Mouse (Mus musculus) duodenum, adult 2 months (tissue): ENCODE results near the gene Gpbar1. TPM values are rescaled to one million over a fixed set of nuclear protein-coding genes. Genes with fewer than 3 reads are reported as not detected.

Experiments used
- polyA plus RNA-seq: library from polyadenylated mRNA; depleted of rRNA; stranded (reverse); fragments of >200 nt; gene quantifications from 2 replicates; pipeline ENCODE4 v1.2.3, GENCODE M21; 2012; ENCODE audit warnings: low replicate concordance; rRNA removed

Gene Gpbar1
- 4.0 and 6.1 TPM in 2 replicates for polyA plus RNA-seq

DNA sequence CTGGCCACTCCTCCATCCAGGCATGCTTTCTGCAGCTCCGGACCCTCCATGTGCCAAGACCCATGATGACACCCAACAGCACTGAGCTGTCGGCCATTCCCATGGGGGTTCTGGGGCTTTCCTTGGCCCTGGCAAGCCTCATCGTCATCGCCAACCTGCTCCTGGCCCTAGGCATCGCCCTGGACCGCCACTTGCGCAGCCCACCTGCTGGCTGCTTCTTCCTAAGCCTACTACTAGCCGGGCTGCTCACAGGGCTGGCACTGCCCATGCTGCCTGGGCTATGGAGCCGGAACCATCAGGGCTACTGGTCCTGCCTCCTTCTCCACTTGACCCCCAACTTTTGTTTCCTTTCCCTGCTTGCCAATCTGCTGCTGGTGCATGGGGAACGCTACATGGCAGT lies at the start of gene Gpbar1:
Gpbar1 (plus strand) TSS at position 13 of the 400 bp plus-strand sequence.

DNA sequence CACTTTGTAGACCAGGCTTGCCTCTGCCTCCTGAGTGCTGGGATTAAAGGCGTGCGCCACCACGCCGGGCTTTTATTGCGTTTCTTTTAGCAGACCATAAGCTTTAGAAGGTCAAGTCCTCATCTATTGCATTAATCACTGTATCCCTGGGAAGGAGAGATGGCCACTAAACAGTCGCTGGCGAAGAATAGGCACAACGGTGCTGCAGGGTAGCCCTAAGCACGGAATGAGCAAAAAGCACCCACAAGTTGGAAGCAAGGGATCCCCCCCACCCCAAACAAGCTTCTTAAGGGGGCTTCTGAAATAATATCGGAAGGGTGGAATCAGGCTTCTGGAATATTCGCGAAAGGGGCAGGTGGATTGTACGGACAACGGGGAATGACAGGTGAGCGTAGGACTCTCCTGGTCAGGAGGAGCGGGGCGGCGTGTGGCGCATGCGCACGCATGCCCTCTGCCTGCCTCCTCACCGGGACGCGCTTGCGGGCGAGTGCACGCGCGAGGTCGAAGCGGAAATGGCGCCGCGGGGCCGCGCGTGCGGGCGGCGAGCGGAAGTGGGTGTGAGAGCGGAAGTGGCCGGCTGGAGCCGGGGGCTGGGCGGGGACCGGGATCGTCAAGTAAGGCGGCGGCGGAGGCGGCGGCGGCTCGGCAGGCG lies 42.3 kb upstream of the Gpbar1 start, which contains the start of gene Arpc2:
Arpc2 (plus strand) TSS at position 147 of the 652 bp plus-strand sequence.

DNA sequence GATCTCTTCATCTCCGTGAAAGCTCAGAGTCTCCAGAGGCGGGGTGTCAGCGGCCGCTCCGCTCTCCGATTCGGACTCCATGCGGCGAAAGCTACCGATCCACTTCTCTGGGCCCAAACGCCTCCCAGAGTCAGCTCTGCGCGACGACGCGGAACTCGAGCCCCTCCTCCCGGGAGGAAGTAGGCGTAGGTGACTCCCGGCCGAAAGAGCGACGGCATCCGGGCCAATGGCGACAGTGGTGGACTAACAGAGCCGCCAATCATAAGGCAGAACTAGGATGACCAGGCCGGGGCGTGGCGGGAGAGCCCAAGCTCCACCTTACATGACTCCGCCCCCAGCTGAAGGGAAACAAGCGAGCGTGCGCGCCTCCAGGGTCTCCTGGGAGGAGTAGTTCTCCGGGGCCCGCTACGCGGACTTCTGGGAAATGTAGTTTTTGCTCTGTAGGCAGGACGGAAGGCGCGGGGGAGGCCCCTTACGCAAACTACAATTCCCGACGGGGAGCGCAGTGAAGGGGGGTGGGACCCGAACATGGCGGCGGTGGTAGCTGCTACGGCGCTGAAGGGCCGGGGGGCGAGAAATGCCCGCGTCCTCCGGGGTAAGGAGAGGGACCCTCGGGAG lies 6.3 kb downstream of the Gpbar1 start, which contains the start of the genes Aamp and Pnkd:
Aamp (minus strand) TSS at position 196 of the 618 bp plus-strand sequence.
Pnkd (plus strand) TSS at position 388 of the 618 bp plus-strand sequence.

DNA sequence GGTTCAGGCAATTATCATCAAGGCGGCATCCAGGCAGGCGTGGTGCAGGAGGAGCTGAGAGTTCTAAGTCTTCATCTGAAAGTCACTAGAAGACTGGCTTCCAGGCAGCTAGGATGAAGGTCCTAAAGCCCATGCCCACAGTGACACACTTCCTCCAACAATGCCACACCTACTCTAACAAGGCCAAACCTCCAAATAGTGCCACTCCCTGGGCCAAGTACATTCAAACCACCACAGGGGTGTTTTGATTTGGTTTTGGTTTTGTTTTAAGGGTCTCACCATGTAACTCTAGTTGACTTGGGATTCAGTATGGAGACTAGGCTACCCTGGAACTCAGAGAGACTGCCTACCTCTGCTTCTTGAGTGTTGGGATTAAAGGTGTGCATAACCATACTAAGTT lies 27.2 kb downstream of the Gpbar1 start, which contains the start of gene Tmbim1:
Tmbim1 (minus strand) TSS at position 101 of the 400 bp plus-strand sequence.

Other genes starting within 250 kb of the Gpbar1 start
- gene Tns1, start 154.1 kb upstream of the Gpbar1 start, polyA plus RNA-seq: 48.3 and 120 TPM in 2 replicates
- gene Rufy4, start 153.0 kb upstream of the Gpbar1 start, polyA plus RNA-seq: 0.14 and 0.33 TPM in 2 replicates
- 0.11 TPM in 1 of 2 replicates, not detected in the other for gene Cxcr2, start 124.6 kb upstream of the Gpbar1 start, polyA plus RNA-seq
- gene Cxcr1, start 83.9 kb upstream of the Gpbar1 start, polyA plus RNA-seq: not detected in 2 replicates
- 164 and 241 TPM in 2 replicates for gene Arpc2, start 42.5 kb upstream of the Gpbar1 start, polyA plus RNA-seq
- 107 and 155 TPM in 2 replicates for gene Aamp, start 6.2 kb downstream of the Gpbar1 start, polyA plus RNA-seq
- 73.8 and 90.9 TPM in 2 replicates for gene Pnkd, start 6.4 kb downstream of the Gpbar1 start, polyA plus RNA-seq
- gene Tmbim1, start 27.1 kb downstream of the Gpbar1 start, polyA plus RNA-seq: 637 and 738 TPM in 2 replicates
- 0.18 and 0.21 TPM in 2 replicates for gene Catip, start 83.6 kb downstream of the Gpbar1 start, polyA plus RNA-seq
- gene Slc11a1, start 96.6 kb downstream of the Gpbar1 start, polyA plus RNA-seq: 15.9 and 20.9 TPM in 2 replicates
- 96.4 and 165 TPM in 2 replicates for gene Ctdsp1, start 113.0 kb downstream of the Gpbar1 start, polyA plus RNA-seq
- gene Vil1, start 130.8 kb downstream of the Gpbar1 start, polyA plus RNA-seq: 136 and 434 TPM in 2 replicates
- 11.3 and 13.8 TPM in 2 replicates for gene Cnot9, start 227.5 kb downstream of the Gpbar1 start, polyA plus RNA-seq